Mouse (Mus musculus) hindbrain, embryonic 14.5 days (tissue): Measurements from ENCODE around the gene AW549877. TPM values are rescaled to one million over a fixed set of nuclear protein-coding genes. Genes with fewer than 3 reads are reported as not detected.

Experiments
- ATAC-seq: fragments of 200-750 bp; cut with Nextera tagmentation; 2 replicates; pipeline ENCODE4 v1.8.0; 2017; ENCODE audit warnings: moderate number of reproducible peaks, mild to moderate bottlenecking, moderate TSS enrichment, moderate library complexity; ENCODE audit not compliant: low FRiP score
- DNase-seq: peaks from one replicate; pipeline ENCODE4 v3.0.0-alpha.2; 2015; ENCODE audit warnings: low spot score
- H3K27ac ChIP-seq: fragments of 300-500 bp; sonication (generic); 2 replicates; pipeline ENCODE4 v1.5.1; 2014; ENCODE audit warnings: mild to moderate bottlenecking, moderate library complexity
- H3K27me3 ChIP-seq: fragments of 300-500 bp; sonication (generic); 2 replicates; pipeline ENCODE4 v1.6.1; 2014; ENCODE audit warnings: mild to moderate bottlenecking, low read length, mixed read lengths; ENCODE audit not compliant: control insufficient read depth, insufficient read depth
- H3K36me3 ChIP-seq: fragments of 300-500 bp; sonication (generic); replicated peaks from 2 replicates; pipeline ENCODE4 v1.6.1; 2014; ENCODE audit not compliant: control insufficient read depth, insufficient read depth
- H3K4me1 ChIP-seq: fragments of 300-500 bp; sonication (generic); replicated peaks from 2 replicates; pipeline ENCODE4 v1.6.1; 2014; ENCODE audit warnings: antibody characterized with exemption, low read length, mixed read lengths; ENCODE audit not compliant: control insufficient read depth, insufficient read depth
- H3K4me2 ChIP-seq: fragments of 300-500 bp; sonication (generic); replicated peaks from 2 replicates; pipeline ENCODE4 v1.6.1; 2014; ENCODE audit warnings: mild to moderate bottlenecking, moderate library complexity
- H3K4me3 ChIP-seq: fragments of 300-500 bp; sonication (generic); replicated peaks from 2 replicates; pipeline ENCODE4 v1.5.1; 2014; ENCODE audit warnings: mild to moderate bottlenecking, low read length
- H3K9ac ChIP-seq: fragments of 300-500 bp; sonication (generic); 2 replicates; pipeline ENCODE4 v1.6.1; 2014
- H3K9me3 ChIP-seq: fragments of 300-500 bp; sonication (generic); 2 replicates; pipeline ENCODE4 v1.6.1; 2016; ENCODE audit warnings: low read length; ENCODE audit not compliant: control insufficient read depth
- WGBS: fragments of 180-500 bp; shearing (Covaris S2); extraction: QIAGEN DNeasy Blood & Tissue Kit; methylation state at CpG from one replicate; pipeline ENCODE4 v1.1.7; 2014; 5-methylcytosine and 5-hydroxymethylcytosine counted together
- polyA plus RNA-seq: library from polyadenylated mRNA; unstranded; fragments of >200 nt; fragmentation: Nextera tagmentation; extraction: Ambion mirVana; gene quantifications from 2 replicates; pipeline ENCODE4 v1.2.1, GENCODE M21; 2014

The AW549877 gene
- polyA plus RNA-seq, 1 experiment from 2014 or later = 56.5 TPM

- no peak for ATAC-seq
- Histone ChIP-seq H3K9ac (no peak overlapping the region), H3K36me3 (peaks cover 19% of the 10 kb centered on the region), H3K27ac (no peak overlapping the region), H3K9me3 (no peaks in the 10 kb centered on the region), H3K27me3 (no peaks in the 10 kb centered on the region), H3K4me2 (no peak overlapping the region), H3K4me1 (no peaks in the 10 kb centered on the region), H3K4me3 (no peak overlapping the region)
- DNase-seq = no peak
- WGBS = 95% methylated on average over 14 of the region's 14 CpGs
Observed at GRCm38 (mm10) chr15:3969743-3970142, 25.8 kb downstream of the AW549877 start.

GRCm38 (mm10) chr15:3962251-3962650 is 33.3 kb downstream of the AW549877 start:
- DNase-seq = no peak
- Histone ChIP-seq H3K27me3 (no peaks in the 10 kb centered on the region), H3K4me3 (no peak overlapping the region), H3K27ac (no peak overlapping the region), H3K4me2 (no peak overlapping the region), H3K36me3 (no peaks in the 10 kb centered on the region), H3K9ac (no peak overlapping the region), H3K9me3 (no peaks in the 10 kb centered on the region), H3K4me1 (no peaks in the 10 kb centered on the region)
- no peak for ATAC-seq
- 86% methylated on average over 8 of the region's 8 CpGs for WGBS

DNA sequence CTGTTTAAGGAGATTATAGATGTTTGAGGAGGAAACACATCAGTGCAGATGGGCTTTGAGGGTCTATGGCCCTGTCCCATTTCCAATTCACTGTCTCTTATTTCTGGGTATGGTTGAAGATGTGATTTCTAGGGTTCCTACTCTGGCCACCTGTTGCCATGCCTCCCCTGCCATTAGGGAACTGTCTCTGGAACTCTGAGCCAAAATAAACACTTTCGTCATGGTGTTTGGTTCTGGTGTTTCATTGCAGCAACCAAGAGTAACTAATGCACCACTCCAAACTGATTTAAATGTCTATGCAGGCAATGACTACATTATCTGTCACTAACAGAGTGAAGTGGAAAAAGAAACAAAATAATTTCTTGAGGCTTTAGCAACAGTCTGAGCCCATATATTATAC is 35.5 kb downstream of the AW549877 start:
- Histone ChIP-seq H3K4me3 (no peak overlapping the region), H3K27ac (no peak overlapping the region), H3K4me2 (no peak overlapping the region), H3K9me3 (no peaks in the 10 kb centered on the region), H3K27me3 (no peaks in the 10 kb centered on the region), H3K4me1 (no peaks in the 10 kb centered on the region), H3K9ac (no peak overlapping the region), H3K36me3 (no peaks in the 10 kb centered on the region)
- ATAC-seq = no peak
- WGBS = 39% methylated on average over 1 of the region's 1 CpGs
- no peak for DNase-seq

DNA sequence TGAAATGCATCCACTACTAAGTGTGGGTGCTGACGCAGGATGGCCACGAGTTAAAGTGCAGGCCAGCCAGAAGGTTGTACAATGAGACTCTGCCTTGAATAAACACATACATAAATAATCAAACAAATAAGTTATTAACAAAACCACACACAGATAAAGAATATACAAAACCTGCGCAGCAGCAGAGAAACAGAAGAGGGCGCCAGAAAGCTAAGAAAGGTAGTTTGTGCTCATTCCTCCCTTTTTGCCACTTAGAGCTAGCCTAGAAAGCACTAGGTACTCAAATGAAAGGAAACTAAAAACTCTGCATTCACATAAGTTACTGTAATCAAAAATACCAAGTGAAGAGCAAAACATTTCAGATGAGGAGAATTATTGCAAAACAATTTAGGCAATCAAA is 37.6 kb downstream of the AW549877 start:
- no peak for ATAC-seq
- no peak overlapping the region for H3K4me3 ChIP-seq
- no peak overlapping the region for H3K9ac ChIP-seq
- WGBS = 29% methylated on average over 4 of the region's 4 CpGs
- H3K4me1 ChIP-seq = no peaks in the 10 kb centered on the region
- H3K27ac ChIP-seq = no peak overlapping the region
- no peak overlapping the region for H3K4me2 ChIP-seq
- H3K36me3 ChIP-seq = no peaks in the 10 kb centered on the region
- peak; percentile 68 for DNase-seq
- H3K27me3 ChIP-seq = no peaks in the 10 kb centered on the region
- 0 out of 2 replicates have a peak, but pooled peaks cover 4% of the 10 kb centered on the region for H3K9me3 ChIP-seq

GRCm38 (mm10) chr15:3954971-3955370 is 40.6 kb downstream of the AW549877 start:
- DNase-seq (no peak), ATAC-seq (no peak)
- Histone ChIP-seq H3K4me2 (no peak overlapping the region), H3K36me3 (no peaks in the 10 kb centered on the region), H3K9me3 (0 out of 2 replicates have a peak, but pooled peaks cover 4% of the 10 kb centered on the region), H3K27me3 (no peaks in the 10 kb centered on the region), H3K27ac (no peak overlapping the region), H3K4me3 (no peak overlapping the region), H3K4me1 (no peaks in the 10 kb centered on the region), H3K9ac (no peak overlapping the region)
- 63% methylated on average over 2 of the region's 2 CpGs for WGBS

- Histone ChIP-seq H3K4me2 (no peak overlapping the region), H3K9me3 (no peaks in the 10 kb centered on the region), H3K4me3 (no peak overlapping the region), H3K27ac (no peak overlapping the region), H3K9ac (no peak overlapping the region), H3K27me3 (no peaks in the 10 kb centered on the region), H3K4me1 (no peaks in the 10 kb centered on the region), H3K36me3 (no peaks in the 10 kb centered on the region)
- no peak for ATAC-seq
- no peak for DNase-seq
- WGBS = 88% methylated on average over 2 of the region's 2 CpGs
Observed at GRCm38 (mm10) chr15:3938132-3938531, 57.4 kb downstream of the AW549877 start.

DNA sequence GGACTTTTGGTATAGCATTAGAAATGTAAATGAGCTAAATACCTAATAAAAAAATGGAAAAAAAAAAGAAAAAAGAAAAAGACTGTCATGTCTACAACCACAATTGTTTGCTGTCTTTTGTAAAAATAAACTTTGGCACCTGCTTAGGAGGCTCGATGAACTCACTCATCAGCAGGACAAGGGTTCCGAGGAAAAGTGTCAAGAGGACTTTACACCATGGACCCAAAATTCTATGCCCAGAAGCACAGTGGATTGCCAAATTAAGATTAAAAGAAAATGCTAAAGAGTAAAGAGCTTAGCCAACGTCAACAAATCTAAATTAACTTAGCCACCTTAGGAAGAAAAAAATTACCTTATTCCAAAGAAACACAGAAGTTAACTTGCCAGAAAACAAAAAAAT is 59.5 kb downstream of the AW549877 start:
- 94% methylated on average over 3 of the region's 3 CpGs for WGBS
- H3K4me2 ChIP-seq = no peak overlapping the region

DNA sequence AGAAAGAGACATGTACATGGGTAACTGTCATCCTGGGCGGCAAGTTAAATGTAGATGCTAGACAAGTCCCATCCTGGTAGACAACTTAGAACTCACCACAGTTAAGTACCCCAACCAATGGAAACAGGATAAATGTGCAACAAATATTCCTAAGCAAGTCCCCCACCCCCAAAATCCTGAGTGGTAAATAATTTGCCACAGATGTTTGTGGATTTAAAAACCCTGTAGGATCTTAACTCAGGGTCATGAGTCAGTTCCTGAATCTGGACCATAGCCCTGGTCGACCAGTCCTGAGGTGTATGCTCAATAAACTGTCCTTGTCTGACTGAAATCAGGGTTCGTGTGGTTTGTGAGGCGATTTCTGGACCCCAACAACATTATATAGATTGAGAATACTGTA is 62.1 kb downstream of the AW549877 start:
- H3K4me1 ChIP-seq = no peaks in the 10 kb centered on the region
- ATAC-seq = no peak
- WGBS = 93% methylated on average over 4 of the region's 4 CpGs
- H3K9me3 ChIP-seq = no peaks in the 10 kb centered on the region
- no peaks in the 10 kb centered on the region for H3K27me3 ChIP-seq
- no peak overlapping the region for H3K9ac ChIP-seq
- H3K4me2 ChIP-seq = no peak overlapping the region
- no peak overlapping the region for H3K27ac ChIP-seq
- H3K4me3 ChIP-seq = no peak overlapping the region
- no peak for DNase-seq
- no peaks in the 10 kb centered on the region for H3K36me3 ChIP-seq

More for the DNA sequence above, 59.5 kb downstream of the AW549877 start:
- H3K4me1 ChIP-seq = no peaks in the 10 kb centered on the region
- no peak overlapping the region for H3K27ac ChIP-seq
- ATAC-seq (no peak), DNase-seq (no peak)
- no peaks in the 10 kb centered on the region for H3K27me3 ChIP-seq
- no peaks in the 10 kb centered on the region for H3K9me3 ChIP-seq
- H3K36me3 ChIP-seq = no peaks in the 10 kb centered on the region
- no peak overlapping the region for H3K9ac ChIP-seq
- H3K4me3 ChIP-seq = no peak overlapping the region
